Mouse (Mus musculus): ENCODE measurements around the gene Dpp6.
"Not testable (repeated sequence)": the region's sequence is repeated elsewhere in the genome, so short reads cannot be mapped to it uniquely, and the experiment has no call there.

The Dpp6 gene

DNA sequence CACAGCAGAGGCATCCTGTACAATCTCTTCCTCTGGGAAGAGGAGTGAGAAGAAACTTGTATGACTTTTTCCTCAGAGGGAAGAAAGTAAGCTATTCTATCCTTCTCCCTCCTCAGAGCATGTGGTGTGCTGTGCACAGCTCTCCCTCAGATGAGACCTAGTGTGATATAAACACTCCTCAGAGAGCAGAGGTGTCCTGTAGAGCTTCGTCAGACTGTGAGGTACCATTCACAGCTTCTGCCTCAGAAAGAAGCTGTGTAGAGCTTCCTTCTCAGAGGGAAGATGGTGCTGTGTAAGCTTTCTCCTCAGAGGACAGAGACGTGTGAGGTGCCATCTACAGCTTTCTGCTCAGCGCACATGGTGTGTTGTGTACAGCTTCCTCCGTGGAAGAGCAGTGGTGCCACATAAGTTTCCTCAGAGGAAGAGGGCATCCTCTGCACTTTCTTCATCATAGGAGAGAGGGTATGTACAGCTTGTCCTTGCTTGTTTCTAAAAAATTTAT, 658.0 kb downstream of the Dpp6 start:
- DNase-seq (ENCODE audit: low read depth, low spot score) = no peak

DNA sequence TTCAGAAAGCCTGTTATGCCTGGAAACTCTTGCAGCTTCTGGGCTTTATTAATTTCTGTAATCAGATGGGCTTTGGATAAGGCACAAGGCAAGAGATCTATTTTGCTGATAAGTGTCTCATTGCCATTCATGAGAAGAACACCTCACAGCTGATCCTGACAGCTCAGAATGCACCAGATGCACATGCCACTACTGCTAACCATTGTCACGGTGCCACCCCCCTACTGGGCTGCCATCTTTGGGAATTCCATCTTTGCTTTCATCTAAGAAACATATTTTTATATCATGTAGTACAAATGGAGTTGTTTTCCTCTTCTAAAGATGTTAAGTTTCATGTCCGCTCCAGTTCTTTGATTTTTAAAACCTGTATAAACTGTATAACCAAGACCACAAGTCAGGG, 664.7 kb downstream of the Dpp6 start:
- no peak for DNase-seq (ENCODE audit: low read depth, low spot score)

DNA sequence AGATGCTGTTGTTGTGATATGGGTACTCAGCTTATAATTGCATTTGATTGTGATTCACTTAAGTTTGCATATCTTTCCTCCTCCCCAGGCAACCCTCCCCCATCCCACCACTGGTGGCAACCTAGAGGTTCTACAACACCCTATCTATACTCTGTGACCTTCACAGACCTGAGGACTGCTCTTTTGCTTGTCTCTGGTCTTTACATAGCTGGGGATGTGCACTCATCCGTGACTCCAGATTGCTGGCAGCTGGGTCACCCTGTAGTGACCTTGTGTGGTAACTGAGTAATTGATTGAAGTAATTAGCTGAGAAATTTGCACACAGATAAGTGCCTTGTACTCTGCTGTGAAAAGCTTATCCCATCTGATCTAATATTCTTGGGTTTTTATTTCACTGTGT, 669.1 kb downstream of the Dpp6 start:
- DNase-seq (ENCODE audit: low read depth, low spot score) = peak; percentile 5

DNA sequence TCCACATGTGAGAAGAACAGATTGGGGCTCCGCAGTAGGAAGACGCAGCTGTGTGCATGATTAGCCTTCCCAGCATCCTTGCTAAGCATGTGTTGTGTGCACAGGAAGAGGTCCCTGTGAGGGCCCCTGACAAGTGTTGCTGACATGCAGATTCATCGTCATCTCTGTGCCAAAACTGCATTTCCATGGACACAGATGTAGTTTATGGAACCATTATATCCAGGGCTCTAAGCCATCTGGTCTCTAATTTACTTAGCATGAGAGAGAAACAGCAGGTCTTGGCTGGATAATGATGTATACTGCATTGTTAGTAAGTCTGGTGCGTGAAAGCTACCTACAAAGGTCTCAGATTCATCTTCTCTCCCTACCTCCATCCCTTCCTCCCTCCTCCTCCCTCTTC, 673.9 kb downstream of the Dpp6 start:
- no peak for DNase-seq (ENCODE audit: low read depth, low spot score)

DNA sequence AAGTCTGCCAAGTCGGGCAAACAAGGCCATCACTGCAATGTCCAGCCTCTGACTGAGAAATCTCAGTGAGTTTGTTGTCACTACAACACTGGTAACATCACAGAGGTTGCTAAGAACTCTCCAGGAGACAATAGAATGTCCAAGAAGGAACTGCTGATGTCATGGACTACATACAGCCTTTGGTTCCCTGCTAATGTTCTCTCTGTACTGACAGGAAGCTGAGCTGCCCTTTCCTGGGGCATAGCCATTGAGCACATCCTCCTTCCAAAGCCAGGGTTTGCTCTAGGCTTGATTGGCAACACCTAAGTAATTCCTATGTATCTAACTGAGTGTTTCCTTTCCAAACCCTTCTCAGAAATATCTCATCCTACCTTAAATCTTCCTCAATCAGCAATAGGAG, 684.3 kb downstream of the Dpp6 start, which contains the start of gene Speer4b:
Gene Speer4b, minus strand, starts transcription at position 101 of the 400 bp plus-strand sequence.
- not testable (repeated sequence) for DNase-seq (ENCODE audit: low read depth, low spot score)

DNA sequence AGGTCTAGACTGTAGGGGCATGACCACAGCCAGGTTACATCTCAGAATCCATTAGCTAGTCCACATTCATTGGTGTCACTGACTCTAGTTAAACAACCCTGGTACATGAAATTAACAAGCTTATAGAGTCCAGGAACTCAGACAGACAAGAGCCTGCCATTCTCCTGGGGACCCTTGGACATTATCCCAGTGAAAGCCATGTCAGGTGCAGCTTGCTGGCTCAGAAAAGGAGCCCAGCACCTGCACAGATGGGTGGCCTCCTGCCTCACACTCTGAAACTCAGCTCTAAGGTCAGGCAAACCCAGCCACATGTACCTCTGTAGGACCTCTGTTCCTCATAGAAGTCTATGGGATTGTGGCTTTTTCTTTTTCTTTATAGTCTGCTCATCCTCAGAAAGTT, 701.7 kb downstream of the Dpp6 start:
- no peak for DNase-seq (ENCODE audit: low read depth, low spot score)

DNA sequence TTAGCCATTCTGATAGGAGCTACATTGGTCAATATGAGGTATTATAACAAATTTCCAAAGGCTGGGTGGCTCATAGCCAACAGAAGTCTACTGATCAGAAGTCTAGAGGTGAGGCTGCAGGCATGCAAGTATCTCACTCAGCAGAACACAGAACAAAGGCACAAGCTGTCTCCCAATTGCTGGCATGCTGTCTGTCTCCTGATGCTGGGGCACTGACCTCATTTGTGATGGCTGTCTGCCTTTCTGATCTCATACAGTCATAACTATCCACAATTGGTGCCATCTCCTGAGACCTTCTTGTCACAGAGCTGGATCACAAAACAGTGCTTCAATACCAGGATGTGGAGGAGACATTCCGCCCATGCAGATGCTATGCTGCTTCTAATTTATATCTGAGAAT, 709.9 kb downstream of the Dpp6 start:
- no peak for DNase-seq (ENCODE audit: low read depth, low spot score)

DNA sequence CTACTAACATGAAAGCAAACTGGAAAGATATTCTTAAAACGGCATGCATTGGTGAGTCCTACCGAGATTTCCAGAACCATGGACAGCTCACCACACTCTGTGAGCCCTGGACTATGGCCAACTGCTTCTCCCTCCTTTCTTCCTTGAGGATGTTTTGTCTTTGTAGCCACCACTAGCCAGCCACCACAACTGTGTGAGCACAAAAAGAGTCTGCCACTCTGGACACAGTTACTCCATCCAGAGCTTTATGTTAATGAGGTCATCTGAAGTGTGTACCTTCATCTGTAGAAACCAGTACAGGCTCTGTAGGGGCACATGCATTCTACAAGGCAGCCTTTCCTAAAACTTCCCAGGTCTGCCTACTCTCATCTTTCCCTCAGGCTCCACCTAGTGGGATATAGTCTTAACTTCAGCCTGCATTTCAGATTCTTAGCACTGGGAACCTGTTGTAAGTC, 727.8 kb downstream of the Dpp6 start:
- peak; percentile 77 for DNase-seq (ENCODE audit: low read depth, low spot score)

DNA sequence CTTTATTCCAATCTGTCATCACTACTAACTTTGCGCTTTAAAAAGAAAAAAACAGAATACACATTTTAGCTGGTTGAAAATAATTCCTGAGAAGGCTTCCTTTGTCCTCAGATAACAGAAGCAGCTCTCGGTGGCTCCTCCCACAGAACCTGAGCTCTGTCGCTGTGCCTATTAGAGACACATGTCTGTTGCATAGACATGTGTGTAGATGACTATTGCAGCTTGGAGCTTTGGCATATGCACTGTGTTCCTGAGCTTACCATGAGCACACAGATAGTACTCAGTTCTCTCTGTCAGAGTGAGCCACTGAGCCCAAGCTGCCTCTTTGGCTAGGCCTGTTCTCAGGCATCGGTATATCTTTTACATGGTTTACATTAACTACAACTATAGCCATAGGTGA, 732.3 kb downstream of the Dpp6 start:
- DNase-seq (ENCODE audit: low read depth, low spot score) = no peak

DNA sequence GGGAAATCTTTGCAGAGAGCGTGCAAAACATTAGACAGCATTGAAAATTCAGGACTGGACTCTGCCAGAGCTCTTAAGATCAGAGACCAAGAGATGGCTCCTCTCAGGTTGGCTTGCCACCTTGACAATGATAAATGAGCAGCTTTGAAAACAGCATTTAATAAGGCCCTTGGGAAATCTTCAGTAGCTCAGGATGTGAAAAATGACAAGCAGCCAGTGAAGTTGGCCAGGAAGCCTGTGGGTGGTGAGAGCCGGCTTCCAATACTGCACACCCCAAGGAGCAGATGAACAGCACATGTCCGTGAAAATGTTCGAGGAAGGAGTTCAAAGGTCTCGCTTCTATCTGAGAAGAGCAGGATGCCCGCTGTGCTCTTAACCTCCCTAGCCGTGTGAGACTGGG, 748.7 kb downstream of the Dpp6 start:
- DNase-seq (ENCODE audit: low read depth, low spot score) = no peak

DNA sequence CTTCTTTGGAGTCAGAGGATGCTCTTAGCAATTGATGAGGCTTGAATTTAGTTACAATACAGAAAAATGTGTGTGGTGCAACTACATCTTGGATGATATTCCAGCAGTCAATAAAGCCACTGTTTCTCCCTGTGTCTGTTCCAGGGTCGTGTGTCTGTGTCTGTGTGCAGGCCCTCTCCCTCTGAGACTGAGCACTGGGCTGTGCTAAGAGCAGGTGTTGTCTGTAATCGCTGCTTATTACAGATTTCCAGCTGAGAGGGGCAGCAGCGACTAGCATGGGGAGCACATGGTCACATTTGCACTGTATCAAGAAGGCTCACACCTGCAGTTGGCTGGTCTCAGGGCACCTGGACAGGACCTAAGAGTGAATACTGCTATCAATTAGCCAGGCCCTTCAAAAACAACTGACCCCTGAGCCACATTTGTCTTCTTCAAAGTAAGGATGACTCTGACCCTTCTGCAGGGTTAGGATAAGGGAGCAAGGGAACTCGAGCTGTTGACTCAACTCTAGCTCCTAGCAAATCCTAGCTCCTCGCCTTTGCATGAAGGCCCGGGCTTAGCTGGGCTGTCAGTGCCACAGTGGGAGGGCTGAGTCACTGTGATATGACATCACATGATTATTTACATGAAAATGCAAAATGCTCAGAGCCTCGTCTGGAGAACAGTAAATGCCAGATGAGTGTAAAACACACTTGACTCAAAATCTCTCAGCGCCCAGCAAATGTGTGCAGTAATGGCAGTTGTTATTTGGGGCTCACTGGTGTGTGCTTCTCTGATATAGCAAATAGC, 771.2 kb downstream of the Dpp6 start:
- no peak for DNase-seq (ENCODE audit: low read depth, low spot score)

DNA sequence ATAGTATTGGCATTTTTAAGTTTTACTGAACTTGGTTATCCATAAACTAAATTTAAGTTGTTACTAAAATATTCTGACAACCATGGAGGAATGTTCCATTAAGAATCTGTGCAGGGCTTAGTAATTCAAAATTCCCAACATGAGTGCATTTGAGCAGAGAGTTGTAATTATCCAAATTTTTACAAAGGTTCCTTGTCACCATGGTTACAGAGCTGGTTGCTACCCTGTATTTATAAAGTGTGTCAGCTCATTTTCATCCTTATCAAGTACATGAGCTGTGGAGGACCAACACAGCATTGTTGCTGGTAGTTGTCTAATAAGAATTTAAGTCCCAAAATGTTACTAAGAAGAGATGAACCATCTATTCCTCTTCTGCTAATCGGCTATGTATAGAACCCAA, 787.1 kb downstream of the Dpp6 start:
- DNase-seq (ENCODE audit: low read depth, low spot score) = no peak

DNA sequence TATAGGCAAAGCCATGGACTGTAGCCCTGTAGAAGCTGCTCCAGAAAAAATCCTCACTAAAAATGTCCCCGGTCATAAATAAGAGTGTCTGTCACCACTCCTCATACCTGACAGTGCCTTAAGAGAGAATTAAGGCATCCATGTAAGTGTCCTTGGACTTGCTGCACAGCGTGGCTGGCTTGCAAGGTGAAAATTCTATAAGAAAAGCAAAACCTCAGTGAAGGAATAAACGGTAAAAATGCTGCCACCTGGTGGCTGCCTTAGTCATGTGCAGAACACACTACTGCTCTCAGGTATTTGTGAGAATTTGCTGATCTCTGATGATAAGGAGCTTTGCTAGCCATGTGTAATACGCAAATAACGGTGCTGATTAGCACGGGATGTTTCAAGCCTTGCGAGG, 798.8 kb downstream of the Dpp6 start:
- peak; percentile 44 for DNase-seq (ENCODE audit: low read depth, low spot score)

DNA sequence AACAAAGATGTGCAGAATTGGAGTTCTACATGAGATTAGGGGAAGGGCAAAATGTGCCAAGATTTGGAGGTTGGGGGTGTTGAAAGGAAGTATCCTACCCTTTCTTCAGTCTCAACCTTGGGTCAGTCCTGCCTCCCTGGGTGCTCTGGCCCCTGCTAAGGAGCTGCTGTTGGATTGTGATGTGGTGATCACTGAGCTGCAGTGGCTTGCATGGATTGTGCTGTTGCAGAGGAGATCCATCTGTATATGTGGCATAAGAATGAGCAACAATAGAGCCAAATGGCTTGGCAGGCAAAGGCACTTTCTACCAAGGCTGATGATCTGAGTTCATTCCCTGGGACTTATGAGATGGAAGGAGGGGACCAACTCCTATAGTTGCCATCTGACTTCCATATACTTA, 804.8 kb downstream of the Dpp6 start:
- no peak for DNase-seq (ENCODE audit: low read depth, low spot score)

DNA sequence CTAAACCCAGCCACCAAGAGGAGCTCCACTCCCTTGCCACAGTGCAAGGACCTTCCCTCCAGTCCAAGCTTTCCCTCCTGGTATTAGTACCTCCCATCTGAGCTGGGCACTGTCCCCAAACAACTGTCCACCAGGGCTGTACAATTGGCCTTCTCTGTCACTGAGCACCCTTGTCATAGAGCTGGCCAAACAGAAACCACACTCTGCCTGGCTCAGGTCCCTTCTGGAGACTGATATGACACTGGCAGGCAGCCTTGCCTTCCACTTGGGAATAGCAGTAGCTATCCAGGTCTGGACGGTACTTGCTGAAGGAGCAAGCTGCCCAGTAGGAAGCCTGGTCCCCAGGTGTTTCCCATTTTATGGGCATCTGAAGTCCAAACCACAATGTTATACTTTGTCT, 806.9 kb downstream of the Dpp6 start:
- DNase-seq (ENCODE audit: low read depth, low spot score) = no peak

DNA sequence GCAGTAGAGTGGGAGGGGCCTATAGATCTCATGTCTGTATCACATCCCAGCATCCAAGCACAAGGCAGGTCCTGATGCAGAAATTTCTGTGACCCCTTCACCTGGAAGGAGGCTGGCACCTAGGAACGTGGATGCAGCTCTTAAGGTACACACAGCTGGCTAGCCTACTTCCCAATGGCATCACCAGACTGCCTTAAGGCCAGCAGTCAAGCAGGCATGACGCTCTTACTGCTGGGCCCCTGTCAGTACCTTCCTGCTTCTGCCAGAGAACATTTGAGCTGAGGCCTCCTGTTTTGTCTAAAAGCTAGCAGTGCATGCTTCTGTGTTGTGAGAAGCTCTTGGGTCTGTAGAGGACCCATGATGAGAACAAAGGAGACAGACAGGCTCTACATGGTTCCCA, 815.1 kb downstream of the Dpp6 start:
- DNase-seq (ENCODE audit: low read depth, low spot score) = no peak

DNA sequence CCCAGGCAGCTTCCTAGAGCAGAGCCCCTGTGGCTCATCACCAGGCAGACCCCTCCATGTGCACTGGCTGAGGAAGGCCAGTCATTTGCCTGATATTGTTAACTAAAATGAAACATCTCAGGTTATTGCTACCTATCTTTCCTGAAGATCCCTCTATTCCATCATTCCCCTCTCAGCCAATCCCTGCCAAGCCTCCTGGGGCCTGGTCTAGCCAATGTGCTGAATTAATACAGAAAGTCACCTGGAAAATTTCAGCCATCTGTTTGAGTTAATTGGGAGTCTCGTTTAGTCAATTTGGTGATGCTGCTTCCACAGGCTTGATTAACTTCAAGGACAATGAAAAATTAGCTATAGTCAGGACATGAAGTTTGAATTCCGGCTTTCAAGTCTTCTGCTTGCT, 818.9 kb downstream of the Dpp6 start:
- no peak for DNase-seq (ENCODE audit: low read depth, low spot score)

DNA sequence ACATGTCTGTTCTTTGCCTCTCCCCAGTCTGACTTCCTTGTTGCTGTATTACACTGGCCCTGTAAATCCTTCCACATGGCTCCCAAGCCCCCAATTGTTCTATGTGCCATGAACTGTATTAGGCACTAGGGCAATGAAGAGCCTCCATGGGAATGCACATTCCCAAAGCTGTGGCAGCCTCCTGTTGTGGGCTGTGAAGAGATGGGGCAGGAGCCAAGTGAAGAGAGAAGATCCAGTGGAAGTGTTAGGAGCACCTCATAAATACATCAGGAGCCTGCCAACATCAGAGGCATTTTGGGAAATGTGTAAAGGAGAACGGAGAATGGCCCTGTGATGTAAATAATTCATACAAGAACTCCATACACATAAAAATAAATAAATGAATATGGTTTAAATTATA, 824.9 kb downstream of the Dpp6 start:
- no peak for DNase-seq (ENCODE audit: low read depth, low spot score)

DNA sequence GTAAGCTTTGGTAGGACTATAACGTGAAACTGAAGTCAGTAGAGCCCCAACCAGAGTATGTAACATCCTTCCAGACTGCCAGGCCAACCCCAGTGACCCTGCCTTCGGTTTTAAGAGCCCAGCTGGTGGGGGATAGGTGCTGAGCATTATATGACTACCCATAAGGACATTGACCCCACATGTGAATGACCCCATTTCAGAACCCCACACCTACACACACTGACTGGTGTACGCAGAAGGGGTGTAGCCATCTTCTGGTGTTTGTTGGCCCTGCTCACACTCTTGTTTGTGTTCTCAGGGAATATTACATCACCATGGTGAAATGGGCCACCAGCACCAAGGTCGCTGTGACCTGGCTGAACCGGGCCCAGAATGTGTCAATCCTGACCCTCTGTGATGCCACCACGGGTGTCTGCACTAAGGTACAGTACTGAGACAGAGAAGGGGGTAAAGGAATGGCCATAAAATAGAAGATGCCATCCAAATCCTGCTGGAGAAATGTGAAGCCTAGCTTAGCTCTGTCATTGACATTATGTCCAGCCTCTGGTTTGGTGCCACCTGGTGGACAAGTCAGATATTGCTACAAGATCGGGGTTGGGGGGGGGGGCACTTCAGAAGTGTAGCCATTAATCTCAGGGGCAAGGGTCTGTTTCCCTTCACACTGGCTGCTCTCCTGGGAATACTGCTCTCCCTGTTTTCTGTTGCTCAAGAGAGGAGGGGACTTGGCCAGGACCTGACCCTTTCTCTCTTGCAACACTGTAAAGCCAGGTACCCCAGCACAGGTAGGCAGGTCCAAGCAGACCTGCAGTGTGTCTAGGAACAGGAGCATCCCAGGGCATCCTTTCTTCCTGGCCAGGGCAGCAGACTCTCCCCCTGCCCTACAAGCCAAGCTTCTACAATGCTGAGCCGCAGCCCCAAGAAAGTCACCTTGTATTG, 835.1 kb downstream of the Dpp6 start:
- peak; percentile 30 for DNase-seq (ENCODE audit: low read depth, low spot score)

DNA sequence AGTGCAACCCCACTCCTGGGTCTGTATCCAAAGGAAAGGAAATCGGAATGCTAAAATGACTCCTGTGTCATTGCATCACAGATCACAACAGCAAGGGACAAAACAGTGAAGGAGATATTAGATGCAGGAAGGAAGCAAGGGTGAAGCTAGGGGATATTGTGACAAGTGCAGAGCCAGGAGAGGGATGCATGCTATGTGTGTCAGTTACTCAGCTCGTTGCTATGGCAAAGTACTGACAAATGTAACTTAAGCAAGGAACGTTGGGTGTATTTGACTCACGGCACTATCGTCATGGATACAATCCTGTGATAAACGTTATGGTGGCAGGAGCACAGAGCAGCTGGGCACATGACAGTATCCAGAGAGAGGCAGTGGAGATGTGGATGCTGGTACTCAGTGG, 839.1 kb downstream of the Dpp6 start:
- DNase-seq (ENCODE audit: low read depth, low spot score) = no peak

DNA sequence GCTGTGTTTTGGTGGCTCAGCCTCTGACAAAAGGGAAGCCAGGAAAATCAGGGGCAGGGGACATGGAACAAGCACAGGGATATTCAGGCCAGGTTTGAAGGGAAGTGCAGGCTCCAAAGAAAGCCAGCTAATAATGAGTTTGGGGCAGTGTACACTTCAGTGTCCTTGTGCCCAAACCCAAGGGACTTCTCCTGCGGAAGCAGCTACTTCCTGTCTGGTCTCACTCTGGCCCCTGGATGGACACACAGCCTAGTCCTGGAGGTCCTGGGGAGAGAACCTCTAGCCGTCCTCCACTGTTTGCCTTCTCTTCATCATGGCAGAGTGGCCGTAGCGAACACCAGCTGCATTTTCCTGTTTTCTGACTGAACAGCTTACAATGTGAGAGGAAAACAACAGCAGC, 840.7 kb downstream of the Dpp6 start:
- DNase-seq (ENCODE audit: low read depth, low spot score) = no peak

DNA sequence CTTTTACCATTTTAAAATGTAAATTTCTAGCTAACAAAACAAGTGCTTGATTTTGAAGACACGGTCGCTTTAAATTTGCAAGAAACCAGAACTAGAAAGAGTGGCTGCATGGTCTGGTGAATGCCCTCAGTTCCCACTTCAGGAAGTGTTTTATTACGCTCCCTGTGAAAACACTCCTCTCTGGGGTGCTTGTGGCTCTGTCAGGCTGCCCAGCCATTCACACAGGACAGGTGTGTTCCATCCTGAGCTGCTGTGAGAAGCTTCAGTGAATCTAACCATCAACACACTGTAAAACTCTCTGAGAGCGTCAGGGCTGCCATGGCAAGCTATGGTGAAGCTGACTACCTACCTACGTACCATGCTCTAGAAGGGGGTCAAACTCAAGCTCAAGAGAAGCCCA, 841.2 kb downstream of the Dpp6 start:
- no peak for DNase-seq (ENCODE audit: low read depth, low spot score)

DNA sequence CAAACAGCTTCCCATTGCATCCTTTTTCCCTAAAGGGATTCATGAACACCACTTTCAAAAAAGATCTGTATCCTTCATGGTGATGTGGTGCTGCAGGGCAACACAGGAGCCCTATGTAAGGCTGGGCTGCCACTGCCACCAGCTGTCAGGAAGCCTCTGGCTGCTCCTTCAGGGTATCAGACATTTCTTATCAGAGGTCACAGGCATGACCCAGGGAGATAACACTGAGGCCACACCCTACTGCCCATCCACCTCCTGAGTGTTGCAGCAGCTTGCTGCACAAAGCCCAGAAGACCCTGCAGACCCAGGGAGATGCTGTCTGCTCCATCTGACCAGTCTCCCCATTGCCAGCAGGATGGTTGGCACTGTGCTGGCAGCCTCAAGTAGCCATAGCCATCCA, 841.6 kb downstream of the Dpp6 start:
- DNase-seq (ENCODE audit: low read depth, low spot score) = no peak

Data from ES-CJ7 (cell line).